Mouse (Mus musculus): ENCODE data around the gene Slc48a1. TPM values are rescaled to one million over a fixed set of nuclear protein-coding genes. Genes with fewer than 3 reads are reported as not detected.

Gene Slc48a1
- polyA plus RNA-seq (2014; fragmentation: Illumina TruSeq; extraction: RNeasy Lipid Tissue Mini Kit (QIAGEN cat#74804); ENCODE audit: low read depth, low replicate concordance) = 138 TPM

GRCm38 (mm10) chr15:97778311-97779098, at the start of gene Slc48a1:
Slc48a1 (plus strand) TSS chr15:97778520.

GRCm38 (mm10) chr15:97731111-97731510, 47.2 kb upstream of the Slc48a1 start, which contains the start of gene Endou:
Endou (minus strand) TSS chr15:97731339.

DNA sequence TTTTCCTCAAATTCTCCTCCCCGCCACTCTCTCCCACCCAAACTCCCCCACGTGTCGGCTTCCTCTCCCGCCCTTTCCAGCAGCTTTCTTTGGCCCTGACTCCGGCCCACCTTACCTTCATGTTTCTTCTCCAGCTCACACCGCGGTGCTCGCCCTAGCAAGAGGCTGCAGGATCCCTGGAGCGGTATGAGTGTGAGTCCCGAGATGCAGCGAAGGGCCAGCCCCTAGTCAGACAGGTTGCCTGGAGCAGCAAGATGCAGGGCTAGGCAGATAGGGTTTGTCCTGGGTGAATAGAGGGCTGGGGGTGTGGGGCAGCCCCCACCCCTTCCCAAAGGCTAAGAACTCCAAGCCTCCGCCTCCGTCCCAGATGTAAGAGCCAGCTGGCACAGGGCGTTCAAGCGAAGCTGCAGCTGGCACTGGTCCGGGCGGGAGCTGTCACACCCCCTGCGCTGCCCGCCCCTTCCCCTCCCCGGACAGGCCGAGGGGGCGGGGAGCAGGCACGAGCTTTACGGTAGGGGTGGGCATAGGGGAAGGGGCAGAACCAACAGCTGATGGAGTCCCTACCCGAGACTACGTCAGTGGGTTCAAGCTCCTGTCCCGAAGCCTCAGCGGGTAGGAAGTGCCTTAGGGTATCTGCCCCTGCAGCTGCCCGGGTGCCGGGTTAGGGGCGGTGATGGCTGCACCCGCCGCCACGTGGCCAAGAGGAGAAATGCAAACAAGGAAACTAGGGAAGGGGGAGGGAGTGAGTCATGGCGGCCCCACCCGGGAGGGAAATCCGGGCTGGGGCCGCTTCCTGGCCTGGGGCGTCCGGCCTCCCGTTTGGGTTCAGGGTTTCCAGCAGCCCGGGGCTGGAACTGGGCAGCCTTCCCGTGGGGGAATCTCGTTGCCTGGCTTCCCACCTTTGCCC, 10.8 kb upstream of the Slc48a1 start, which contains the start of gene Rapgef3:
Gene Rapgef3 (minus strand): TSS at position 693 of the 907 bp plus-strand sequence.

Other genes with a start within 250 kb of the Slc48a1 start
- 19.3 TPM for gene Rpap3, start 72.7 kb upstream of the Slc48a1 start, polyA plus RNA-seq (2014; fragmentation: Illumina TruSeq; extraction: RNeasy Lipid Tissue Mini Kit (QIAGEN cat#74804); ENCODE audit: low read depth, low replicate concordance)
- 4.4 TPM for gene Endou, start 47.2 kb upstream of the Slc48a1 start, polyA plus RNA-seq (2014; fragmentation: Illumina TruSeq; extraction: RNeasy Lipid Tissue Mini Kit (QIAGEN cat#74804); ENCODE audit: low read depth, low replicate concordance)
- 38.5 TPM for gene Rapgef3, start 10.5 kb upstream of the Slc48a1 start, polyA plus RNA-seq (2014; fragmentation: Illumina TruSeq; extraction: RNeasy Lipid Tissue Mini Kit (QIAGEN cat#74804); ENCODE audit: low read depth, low replicate concordance)
- 60.9 TPM for gene Hdac7, start 66.0 kb downstream of the Slc48a1 start, polyA plus RNA-seq (2014; fragmentation: Illumina TruSeq; extraction: RNeasy Lipid Tissue Mini Kit (QIAGEN cat#74804); ENCODE audit: low read depth, low replicate concordance)
- 1.8 TPM for gene Vdr, start 132.1 kb downstream of the Slc48a1 start, polyA plus RNA-seq (2014; fragmentation: Illumina TruSeq; extraction: RNeasy Lipid Tissue Mini Kit (QIAGEN cat#74804); ENCODE audit: low read depth, low replicate concordance)
- gene Tmem106c, start 185.7 kb downstream of the Slc48a1 start, polyA plus RNA-seq (2014; fragmentation: Illumina TruSeq; extraction: RNeasy Lipid Tissue Mini Kit (QIAGEN cat#74804); ENCODE audit: low read depth, low replicate concordance) = 65.7 TPM
- 0.51 TPM for gene Col2a1, start 226.2 kb downstream of the Slc48a1 start, polyA plus RNA-seq (2014; fragmentation: Illumina TruSeq; extraction: RNeasy Lipid Tissue Mini Kit (QIAGEN cat#74804); ENCODE audit: low read depth, low replicate concordance)